Mouse (Mus musculus): Measurements from ENCODE around the gene Baz1b. TPM values are rescaled to one million over a fixed set of nuclear protein-coding genes. Genes with fewer than 3 reads are reported as not detected.

The Baz1b gene
- total RNA-seq, 1 experiment: 70.1 TPM

DNA sequence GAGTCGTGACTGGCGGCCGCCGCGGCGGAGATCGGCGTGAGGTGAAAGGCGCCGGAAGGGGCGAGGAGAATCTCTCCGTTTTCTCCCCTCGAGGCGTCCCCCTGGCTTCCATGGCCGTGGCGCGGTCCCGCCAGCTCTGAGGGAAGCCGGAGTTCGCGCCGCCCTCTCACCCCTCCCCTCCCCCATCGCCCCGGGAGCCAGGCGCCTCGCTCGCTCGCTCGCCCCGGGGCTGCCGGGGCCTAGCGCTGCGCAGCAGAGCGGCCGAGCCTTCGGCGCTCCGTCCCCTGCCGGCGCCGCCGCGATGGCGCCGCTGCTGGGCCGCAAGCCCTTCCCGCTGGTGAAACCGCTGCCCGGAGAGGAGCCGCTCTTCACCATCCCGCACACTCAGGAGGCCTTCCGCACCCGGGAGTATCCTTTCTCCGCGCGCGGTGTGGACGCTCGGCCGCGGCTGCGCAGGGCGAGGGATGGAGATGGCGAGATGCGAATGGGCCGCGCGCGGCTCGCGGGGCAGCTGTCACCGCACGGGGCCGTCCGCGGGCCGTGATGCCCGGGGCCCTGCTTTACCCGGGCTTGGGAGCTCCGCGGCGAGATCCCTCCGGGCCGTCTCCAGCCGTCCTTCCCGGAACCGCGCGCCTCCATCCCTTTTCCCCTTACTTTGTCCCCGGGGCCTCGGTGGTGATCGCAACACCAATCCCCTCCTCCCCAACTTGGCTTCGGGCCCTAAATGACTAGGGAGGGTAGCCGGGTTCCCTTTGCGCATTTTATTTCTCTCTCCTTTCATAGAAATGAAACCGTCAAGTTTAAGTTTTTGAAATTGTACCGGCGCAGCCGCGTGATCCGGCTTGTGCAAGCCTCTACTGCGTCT is 517 bp downstream of the Baz1b start:
- TF ChIP-seq ZNF384 (IDR thresholded peaks at IDR 0.05; ENCODE audit: low read depth, low read length): no peak
- no peak for TF ChIP-seq CHD2 (IDR thresholded peaks at IDR 0.05; ENCODE audit: low read depth, low read length)
- no peak for TF ChIP-seq HCFC1 (IDR thresholded peaks at IDR 0.05; ENCODE audit: borderline replicate concordance, insufficient read depth, low read length)
- no peak for TF ChIP-seq MAFK (IDR thresholded peaks at IDR 0.05; ENCODE audit: insufficient read depth, low read depth, low read length)
- TF ChIP-seq ZC3H11A (IDR thresholded peaks at IDR 0.05; ENCODE audit: borderline replicate concordance, low read depth, low read length): no peak
- peak; percentile 55 for DNase-seq (ENCODE audit: low read depth, low spot score)
- in situ Hi-C loops (cut with MboI; ENCODE audit: low sequenced_read_pairs in 2 of 2, unreplicated experiment in 2 of 2): no loop called here
- H3K4me3 ChIP-seq (ENCODE audit: insufficient read depth in 1 of 2, low read depth in 1 of 2, low read length in 2 of 2, poor library complexity in 1 of 2, severe bottlenecking in 1 of 2): peak overlapping the region; percentile 90 to 98
- H3K9me3 ChIP-seq (ENCODE audit: control insufficient read depth, insufficient read depth, low read depth, low read length): no peaks in the 10 kb centered on the region
- no peaks in the 10 kb centered on the region; a peak in 2 of 4 replicates for H3K4me1 ChIP-seq (ENCODE audit: control insufficient read depth in 2 of 2, insufficient read depth in 2 of 2, low read length in 2 of 2, poor library complexity in 1 of 2)
- H3K9ac ChIP-seq (ENCODE audit: insufficient read depth, low read depth, low read length, poor library complexity, severe bottlenecking): peak overlapping the region; percentile 91
- H3K27ac ChIP-seq (ENCODE audit: insufficient read depth, low read depth, low read length, poor library complexity, severe bottlenecking): peak overlapping the region; percentile 85
- H3K36me3 ChIP-seq (ENCODE audit: control insufficient read depth, insufficient read depth, low read length, poor library complexity, severe bottlenecking): peaks cover 7% of the 10 kb centered on the region; the same call in 1 of the 2 replicates

DNA sequence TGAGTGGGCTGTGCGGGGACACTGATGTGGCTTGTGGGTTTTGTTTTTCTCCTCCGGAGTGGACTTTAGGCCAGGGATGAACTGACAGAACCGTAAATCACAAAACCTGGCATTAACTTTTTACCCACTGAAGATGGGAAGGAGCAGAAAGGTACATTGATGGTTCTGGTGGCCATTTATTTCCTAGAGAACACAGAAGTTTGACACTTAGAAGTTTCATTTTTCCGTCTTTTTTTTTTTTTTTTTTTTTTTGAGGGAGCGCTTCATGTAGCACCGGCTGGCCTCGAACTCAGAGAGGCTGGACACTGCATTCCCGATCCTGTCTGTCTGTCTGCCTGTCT is 1.1 kb downstream of the Baz1b start:
- Histone ChIP-seq H3K9ac (ENCODE audit: insufficient read depth, low read depth, low read length, poor library complexity, severe bottlenecking) (peak overlapping the region; percentile 91), H3K9me3 (ENCODE audit: control insufficient read depth, insufficient read depth, low read depth, low read length) (no peaks in the 10 kb centered on the region), H3K36me3 (ENCODE audit: control insufficient read depth, insufficient read depth, low read length, poor library complexity, severe bottlenecking) (peaks cover 11% of the 10 kb centered on the region), H3K4me3 (ENCODE audit: insufficient read depth in 1 of 2, low read depth in 1 of 2, low read length in 2 of 2, poor library complexity in 1 of 2, severe bottlenecking in 1 of 2) (peak overlapping the region; percentile 90 to 98), H3K4me1 (ENCODE audit: control insufficient read depth in 2 of 2, insufficient read depth in 2 of 2, low read length in 2 of 2, poor library complexity in 1 of 2) (no peaks in the 10 kb centered on the region; a peak in 1 of 4 replicates), H3K27ac (ENCODE audit: insufficient read depth, low read depth, low read length, poor library complexity, severe bottlenecking) (peak overlapping the region; percentile 85; the same call in 1 of the 2 replicates)
- DNase-seq (ENCODE audit: low read depth, low spot score): no peak
- in situ Hi-C loops (cut with MboI; ENCODE audit: low sequenced_read_pairs in 2 of 2, unreplicated experiment in 2 of 2): no loop called here
- TF ChIP-seq ZNF384 (IDR thresholded peaks at IDR 0.05; ENCODE audit: low read depth, low read length): peak; percentile 74
- no peak for TF ChIP-seq HCFC1 (IDR thresholded peaks at IDR 0.05; ENCODE audit: borderline replicate concordance, insufficient read depth, low read length)
- TF ChIP-seq ZC3H11A (IDR thresholded peaks at IDR 0.05; ENCODE audit: borderline replicate concordance, low read depth, low read length): no peak

DNA sequence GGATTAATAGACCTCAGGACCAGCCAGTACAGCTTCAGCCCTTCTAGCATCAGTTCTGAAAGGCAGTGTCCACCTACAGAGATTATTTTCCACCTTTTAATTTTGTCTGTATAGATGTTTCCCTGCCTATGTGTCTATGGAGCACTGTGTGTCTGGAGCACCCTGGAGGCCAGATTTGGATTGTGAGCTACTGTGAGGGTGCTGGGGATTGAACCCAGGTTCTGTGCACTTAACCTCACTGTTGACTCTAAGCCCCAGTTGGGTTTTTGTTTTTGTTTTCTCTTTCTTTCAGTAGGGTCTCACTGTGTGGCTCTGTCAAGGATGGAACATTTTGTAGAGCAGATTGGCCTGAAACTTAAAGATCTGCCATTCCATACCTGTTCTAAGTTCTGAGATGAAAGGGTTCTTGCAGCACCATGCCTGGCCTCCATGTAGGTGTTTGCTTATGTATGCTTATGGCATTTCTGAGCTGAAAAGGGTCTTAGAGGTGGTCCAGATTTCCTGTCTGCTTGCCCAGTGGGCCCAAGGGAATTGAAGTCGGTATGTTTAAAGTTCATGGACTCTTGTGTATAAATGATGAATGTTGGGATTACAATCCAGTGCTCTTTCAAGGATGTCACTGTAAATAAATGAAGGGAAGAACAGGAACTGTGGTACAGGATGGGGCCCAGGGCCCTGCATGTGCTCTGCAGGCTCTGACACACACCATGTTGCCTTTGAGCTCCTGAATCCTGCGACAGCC is 2.4 kb downstream of the Baz1b start:
- Histone ChIP-seq H3K27ac (ENCODE audit: insufficient read depth, low read depth, low read length, poor library complexity, severe bottlenecking) (no peak overlapping the region), H3K36me3 (ENCODE audit: control insufficient read depth, insufficient read depth, low read length, poor library complexity, severe bottlenecking) (peaks cover 13% of the 10 kb centered on the region), H3K4me3 (ENCODE audit: insufficient read depth in 1 of 2, low read depth in 1 of 2, low read length in 2 of 2, poor library complexity in 1 of 2, severe bottlenecking in 1 of 2) (peak overlapping the region in 1 of 2 experiments; percentile 98; a peak in 1 of 4 replicates), H3K4me1 (ENCODE audit: control insufficient read depth in 2 of 2, insufficient read depth in 2 of 2, low read length in 2 of 2, poor library complexity in 1 of 2) (no peaks in the 10 kb centered on the region; a peak in 1 of 4 replicates), H3K9me3 (ENCODE audit: control insufficient read depth, insufficient read depth, low read depth, low read length) (no peaks in the 10 kb centered on the region), H3K9ac (ENCODE audit: insufficient read depth, low read depth, low read length, poor library complexity, severe bottlenecking) (peak overlapping the region; percentile 61; the same call in 1 of the 2 replicates)
- TF ChIP-seq CHD2 (IDR thresholded peaks at IDR 0.05; ENCODE audit: low read depth, low read length): no peak
- no peak for TF ChIP-seq ZC3H11A (IDR thresholded peaks at IDR 0.05; ENCODE audit: borderline replicate concordance, low read depth, low read length)
- in situ Hi-C loops (cut with MboI; ENCODE audit: low sequenced_read_pairs in 2 of 2, unreplicated experiment in 2 of 2): no loop called here
- no peak for DNase-seq (ENCODE audit: low read depth, low spot score)

DNA sequence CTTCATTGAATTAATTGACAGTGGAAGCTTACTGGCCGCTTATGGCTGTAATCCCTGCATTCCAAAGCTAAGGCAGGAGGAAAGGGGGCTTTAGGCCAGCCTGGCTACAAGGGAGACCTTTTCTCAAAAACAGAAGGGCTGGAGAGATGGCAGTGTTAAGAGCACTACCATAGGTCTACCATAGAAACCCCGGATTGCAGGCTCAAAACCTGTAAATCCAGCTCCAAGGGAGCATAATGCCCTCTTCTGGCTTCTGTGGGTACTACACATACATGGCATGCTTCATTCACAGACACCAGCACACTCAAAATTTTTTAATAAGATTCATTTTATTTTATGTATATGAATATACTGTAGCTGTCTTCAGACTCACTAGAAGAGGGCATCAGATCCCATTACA is 4.6 kb downstream of the Baz1b start:
- Histone ChIP-seq H3K36me3 (ENCODE audit: control insufficient read depth, insufficient read depth, low read length, poor library complexity, severe bottlenecking) (peaks cover 18% of the 10 kb centered on the region), H3K27ac (ENCODE audit: insufficient read depth, low read depth, low read length, poor library complexity, severe bottlenecking) (no peak overlapping the region), H3K4me3 (ENCODE audit: insufficient read depth in 1 of 2, low read depth in 1 of 2, low read length in 2 of 2, poor library complexity in 1 of 2, severe bottlenecking in 1 of 2) (no peak overlapping the region), H3K9me3 (ENCODE audit: control insufficient read depth, insufficient read depth, low read depth, low read length) (no peaks in the 10 kb centered on the region), H3K9ac (ENCODE audit: insufficient read depth, low read depth, low read length, poor library complexity, severe bottlenecking) (no peak overlapping the region), H3K4me1 (ENCODE audit: control insufficient read depth in 2 of 2, insufficient read depth in 2 of 2, low read length in 2 of 2, poor library complexity in 1 of 2) (no peaks in the 10 kb centered on the region; a peak in 1 of 4 replicates)
- peak; percentile 69 for DNase-seq (ENCODE audit: low read depth, low spot score)
- TF ChIP-seq ZC3H11A (IDR thresholded peaks at IDR 0.05; ENCODE audit: borderline replicate concordance, low read depth, low read length) (peak; percentile 16; the same call in 1 of the 2 replicates), ZNF384 (IDR thresholded peaks at IDR 0.05; ENCODE audit: low read depth, low read length) (no peak)
- in situ Hi-C loops (cut with MboI; ENCODE audit: low sequenced_read_pairs in 2 of 2, unreplicated experiment in 2 of 2): no loop called here

Measured in ES-E14 (cell line).